Mouse (Mus musculus) midbrain, embryonic 13.5 days (tissue): ENCODE measurements at regions not wholly inside any gene's neighbourhood (a gene's known extent, or its start where the extent isn't known, plus 50 kb on each side); places are given as distances from the start of the nearest gene placed in this dataset.

Experiments used
- ATAC-seq: fragments of 200-750 bp; cut with Nextera tagmentation; 2 replicates; pipeline ENCODE4 v1.8.0; 2017; ENCODE audit warnings: mild to moderate bottlenecking, moderate TSS enrichment, moderate library complexity
- H3K27ac ChIP-seq: fragments of 300-500 bp; sonication (generic); 2 replicates; pipeline ENCODE4 v1.5.1; 2015; ENCODE audit warnings: inconsistent platforms, mild to moderate bottlenecking, moderate library complexity
- H3K27me3 ChIP-seq: fragments of 300-500 bp; sonication (generic); 2 replicates; pipeline ENCODE4 v1.6.1; 2015; ENCODE audit warnings: mild to moderate bottlenecking, inconsistent platforms
- H3K36me3 ChIP-seq: fragments of 300-500 bp; sonication (generic); 2 replicates; pipeline ENCODE4 v1.6.1; 2015; ENCODE audit warnings: mild to moderate bottlenecking, inconsistent platforms
- H3K4me1 ChIP-seq: fragments of 300-500 bp; sonication (generic); replicated peaks from 2 replicates; pipeline ENCODE4 v1.6.1; 2015; ENCODE audit warnings: inconsistent platforms
- H3K4me2 ChIP-seq: fragments of 300-500 bp; sonication (generic); replicated peaks from 2 replicates; pipeline ENCODE4 v1.6.1; 2015; ENCODE audit warnings: moderate library complexity, mild to moderate bottlenecking, inconsistent platforms
- H3K4me3 ChIP-seq: fragments of 300-500 bp; sonication (generic); replicated peaks from 2 replicates; pipeline ENCODE4 v1.5.1; 2015; ENCODE audit warnings: mild to moderate bottlenecking, inconsistent platforms
- H3K9ac ChIP-seq: fragments of 300-500 bp; sonication (generic); replicated peaks from 2 replicates; pipeline ENCODE4 v1.6.1; 2015; ENCODE audit warnings: mild to moderate bottlenecking, inconsistent platforms
- H3K9me3 ChIP-seq: fragments of 300-500 bp; sonication (generic); 2 replicates; pipeline ENCODE4 v1.6.1; 2016; ENCODE audit warnings: mild to moderate bottlenecking, inconsistent platforms
- WGBS: fragments of 180-500 bp; shearing (Covaris S2); methylation state at CpG from one replicate; pipeline ENCODE4 v1.1.7; 2015; 5-methylcytosine and 5-hydroxymethylcytosine counted together

- Histone ChIP-seq H3K4me2 (no peak overlapping the region), H3K36me3 (no peaks in the 10 kb centered on the region), H3K4me3 (no peak overlapping the region), H3K4me1 (0 out of 2 replicates have a peak, but pooled peaks cover 7% of the 10 kb centered on the region), H3K27me3 (no peaks in the 10 kb centered on the region), H3K27ac (no peak overlapping the region), H3K9ac (no peak overlapping the region), H3K9me3 (no peaks in the 10 kb centered on the region)
- 92% methylated on average over 7 of the region's 7 CpGs for WGBS
- no peak for ATAC-seq
Measured at GRCm38 (mm10) chr13:44246714-44247251, 462.2 kb downstream of the Cd83 start.

GRCm38 (mm10) chr13:44247861-44248260 lies 463.3 kb downstream of the Cd83 start:
- no peak overlapping the region for H3K9ac ChIP-seq
- 88% methylated on average over 11 of the region's 11 CpGs for WGBS
- H3K27me3 ChIP-seq: 0 out of 2 replicates have a peak, but pooled peaks cover under 1% of the 10 kb centered on the region
- H3K4me3 ChIP-seq: no peak overlapping the region
- H3K4me1 ChIP-seq: 0 out of 2 replicates have a peak, but pooled peaks cover 7% of the 10 kb centered on the region
- no peak for ATAC-seq
- H3K9me3 ChIP-seq: no peaks in the 10 kb centered on the region
- H3K36me3 ChIP-seq: no peaks in the 10 kb centered on the region
- no peak overlapping the region for H3K4me2 ChIP-seq
- no peak overlapping the region for H3K27ac ChIP-seq

GRCm38 (mm10) chr13:44248401-44248800 lies 463.8 kb downstream of the Cd83 start:
- H3K4me3 ChIP-seq: no peak overlapping the region
- 0 out of 2 replicates have a peak, but pooled peaks cover 5% of the 10 kb centered on the region for H3K27me3 ChIP-seq
- H3K9ac ChIP-seq: no peak overlapping the region
- no peak overlapping the region for H3K4me2 ChIP-seq
- no peak for ATAC-seq
- H3K36me3 ChIP-seq: no peaks in the 10 kb centered on the region
- H3K4me1 ChIP-seq: 0 out of 2 replicates have a peak, but pooled peaks cover 7% of the 10 kb centered on the region
- H3K9me3 ChIP-seq: no peaks in the 10 kb centered on the region
- WGBS: 44% methylated on average over 8 of the region's 8 CpGs
- no peak overlapping the region for H3K27ac ChIP-seq

GRCm38 (mm10) chr13:44249119-44249518 lies 464.5 kb downstream of the Cd83 start:
- Histone ChIP-seq H3K27me3 (0 out of 2 replicates have a peak, but pooled peaks cover 5% of the 10 kb centered on the region), H3K36me3 (no peaks in the 10 kb centered on the region), H3K4me1 (0 out of 2 replicates have a peak, but pooled peaks cover 7% of the 10 kb centered on the region), H3K9ac (no peak overlapping the region), H3K4me3 (no peak overlapping the region), H3K27ac (no peak overlapping the region), H3K9me3 (no peaks in the 10 kb centered on the region), H3K4me2 (no peak overlapping the region)
- no peak for ATAC-seq
- WGBS: 92% methylated on average over 2 of the region's 2 CpGs

GRCm38 (mm10) chr13:44250474-44251201 lies 466.1 kb downstream of the Cd83 start:
- Histone ChIP-seq H3K36me3 (no peaks in the 10 kb centered on the region), H3K4me3 (no peak overlapping the region), H3K27ac (no peak overlapping the region), H3K4me1 (0 out of 2 replicates have a peak, but pooled peaks cover 7% of the 10 kb centered on the region), H3K4me2 (no peak overlapping the region), H3K9ac (no peak overlapping the region), H3K27me3 (0 out of 2 replicates have a peak, but pooled peaks cover 5% of the 10 kb centered on the region), H3K9me3 (no peaks in the 10 kb centered on the region)
- ATAC-seq: no peak
- WGBS: 73% methylated on average over 11 of the region's 11 CpGs

GRCm38 (mm10) chr13:44251503-44251902 lies 466.9 kb downstream of the Cd83 start:
- H3K4me3 ChIP-seq: no peak overlapping the region
- H3K27ac ChIP-seq: no peak overlapping the region
- no peak overlapping the region for H3K9ac ChIP-seq
- no peaks in the 10 kb centered on the region for H3K36me3 ChIP-seq
- no peak for ATAC-seq
- no peak overlapping the region for H3K4me2 ChIP-seq
- H3K27me3 ChIP-seq: 0 out of 2 replicates have a peak, but pooled peaks cover 5% of the 10 kb centered on the region
- 0 out of 2 replicates have a peak, but pooled peaks cover 7% of the 10 kb centered on the region for H3K4me1 ChIP-seq
- H3K9me3 ChIP-seq: no peaks in the 10 kb centered on the region
- 91% methylated on average over 1 of the region's 1 CpGs for WGBS

GRCm38 (mm10) chr13:44252496-44252895 lies 467.9 kb downstream of the Cd83 start:
- Histone ChIP-seq H3K9ac (no peak overlapping the region), H3K9me3 (no peaks in the 10 kb centered on the region), H3K27ac (no peak overlapping the region), H3K4me2 (no peak overlapping the region), H3K4me1 (0 out of 2 replicates have a peak, but pooled peaks cover 7% of the 10 kb centered on the region), H3K27me3 (peaks cover 6% of the 10 kb centered on the region; the same call in 1 of the 2 replicates), H3K4me3 (no peak overlapping the region), H3K36me3 (no peaks in the 10 kb centered on the region)
- WGBS: 84% methylated on average over 3 of the region's 3 CpGs
- ATAC-seq: no peak

- peaks cover 2% of the 10 kb centered on the region; the same call in 1 of the 2 replicates for H3K27me3 ChIP-seq
- WGBS: 94% methylated on average over 10 of the region's 10 CpGs
- H3K4me2 ChIP-seq: no peak overlapping the region
- H3K36me3 ChIP-seq: no peaks in the 10 kb centered on the region
- ATAC-seq: no peak
- no peak overlapping the region for H3K9ac ChIP-seq
- H3K4me3 ChIP-seq: no peak overlapping the region
- H3K27ac ChIP-seq: no peak overlapping the region
- H3K9me3 ChIP-seq: no peaks in the 10 kb centered on the region
- H3K4me1 ChIP-seq: no peaks in the 10 kb centered on the region
Measured at GRCm38 (mm10) chr13:44258422-44258821, 470.9 kb upstream of the Jarid2 start.

GRCm38 (mm10) chr13:44260039-44260438 lies 469.2 kb upstream of the Jarid2 start:
- H3K4me1 ChIP-seq: no peaks in the 10 kb centered on the region
- H3K4me2 ChIP-seq: no peak overlapping the region
- no peak overlapping the region for H3K27ac ChIP-seq
- no peak overlapping the region for H3K4me3 ChIP-seq
- no peak overlapping the region for H3K9ac ChIP-seq
- ATAC-seq: no peak
- 84% methylated on average over 6 of the region's 6 CpGs for WGBS
- no peaks in the 10 kb centered on the region for H3K9me3 ChIP-seq
- no peaks in the 10 kb centered on the region for H3K36me3 ChIP-seq
- H3K27me3 ChIP-seq: peaks cover 2% of the 10 kb centered on the region; the same call in 1 of the 2 replicates

GRCm38 (mm10) chr13:44260637-44261333 lies 468.5 kb upstream of the Jarid2 start:
- Histone ChIP-seq H3K4me3 (no peak overlapping the region), H3K27ac (no peak overlapping the region), H3K36me3 (no peaks in the 10 kb centered on the region), H3K9me3 (no peaks in the 10 kb centered on the region), H3K4me1 (no peaks in the 10 kb centered on the region), H3K4me2 (no peak overlapping the region), H3K9ac (no peak overlapping the region), H3K27me3 (peaks cover 2% of the 10 kb centered on the region; the same call in 1 of the 2 replicates)
- 90% methylated on average over 8 of the region's 8 CpGs for WGBS
- ATAC-seq: no peak

- WGBS: 88% methylated on average over 16 of the region's 16 CpGs
- Histone ChIP-seq H3K36me3 (no peaks in the 10 kb centered on the region), H3K4me3 (no peak overlapping the region), H3K27ac (no peak overlapping the region), H3K9ac (no peak overlapping the region), H3K27me3 (no peaks in the 10 kb centered on the region), H3K4me1 (no peaks in the 10 kb centered on the region), H3K9me3 (no peaks in the 10 kb centered on the region), H3K4me2 (no peak overlapping the region)
- no peak for ATAC-seq
Measured at GRCm38 (mm10) chr13:44272746-44273524, 456.3 kb upstream of the Jarid2 start.
